Mouse (Mus musculus): Measurements from ENCODE around the gene Bdh2.

Bdh2 gene

DNA sequence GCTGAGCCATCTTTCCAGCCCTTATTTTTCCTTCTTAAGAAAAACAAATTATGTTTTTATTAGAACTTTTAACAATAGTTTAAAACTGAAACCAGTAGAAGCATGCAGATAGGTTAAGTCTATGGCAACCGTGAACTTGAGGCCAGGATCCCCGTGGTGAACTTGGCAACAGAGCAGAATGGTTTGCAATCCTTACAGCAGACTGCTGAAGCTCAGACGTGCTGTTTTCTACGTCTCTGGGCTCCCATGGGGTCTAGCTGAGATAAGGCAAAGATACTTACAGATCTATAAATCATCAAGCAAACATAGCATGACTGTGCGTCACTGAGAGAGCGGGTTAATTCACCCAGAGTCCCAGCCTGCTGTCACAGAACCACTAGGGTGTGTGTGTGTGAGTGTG is 19.1 kb downstream of the Bdh2 start:
- no peak for DNase-seq

DNA sequence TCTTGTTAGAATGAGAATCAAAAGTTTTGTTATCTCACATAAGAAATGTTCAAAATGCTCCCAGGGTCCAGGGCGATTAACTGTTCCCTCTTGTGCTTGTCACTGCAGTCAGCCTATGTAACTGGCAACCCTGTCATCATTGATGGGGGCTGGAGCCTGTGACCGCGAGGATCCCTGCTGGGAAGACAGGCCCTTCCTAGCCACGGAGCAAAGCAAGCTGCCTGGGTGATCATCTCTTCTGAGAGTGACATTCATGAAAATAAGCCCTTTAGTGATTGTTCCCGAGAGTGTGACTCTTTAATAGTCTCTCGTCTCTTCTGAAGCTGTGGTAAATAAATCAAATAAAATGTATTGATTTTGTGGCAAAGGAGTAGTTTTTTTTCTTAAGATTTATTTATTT is 23.0 kb downstream of the Bdh2 start:
- no peak for DNase-seq

DNA sequence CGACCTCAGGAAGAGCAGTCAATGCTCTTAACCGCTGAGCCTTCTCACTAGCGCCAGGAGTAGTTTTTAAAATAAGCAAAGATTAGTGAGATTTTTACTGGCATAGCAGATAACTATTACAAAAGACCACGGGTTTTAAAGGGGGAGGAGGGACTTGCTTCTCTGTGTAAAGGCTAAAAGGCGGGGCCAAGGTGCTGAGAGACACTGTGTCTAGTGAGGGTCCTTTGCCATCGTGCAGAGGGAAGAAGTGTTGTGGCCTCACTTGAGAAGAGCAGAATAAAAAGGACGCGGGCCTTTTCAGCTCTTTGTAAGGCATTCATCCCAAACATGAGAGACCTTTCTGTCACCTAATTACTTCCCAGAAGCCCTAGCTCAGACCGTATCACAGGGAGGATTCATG is 23.5 kb downstream of the Bdh2 start:
- no peak for DNase-seq

DNA sequence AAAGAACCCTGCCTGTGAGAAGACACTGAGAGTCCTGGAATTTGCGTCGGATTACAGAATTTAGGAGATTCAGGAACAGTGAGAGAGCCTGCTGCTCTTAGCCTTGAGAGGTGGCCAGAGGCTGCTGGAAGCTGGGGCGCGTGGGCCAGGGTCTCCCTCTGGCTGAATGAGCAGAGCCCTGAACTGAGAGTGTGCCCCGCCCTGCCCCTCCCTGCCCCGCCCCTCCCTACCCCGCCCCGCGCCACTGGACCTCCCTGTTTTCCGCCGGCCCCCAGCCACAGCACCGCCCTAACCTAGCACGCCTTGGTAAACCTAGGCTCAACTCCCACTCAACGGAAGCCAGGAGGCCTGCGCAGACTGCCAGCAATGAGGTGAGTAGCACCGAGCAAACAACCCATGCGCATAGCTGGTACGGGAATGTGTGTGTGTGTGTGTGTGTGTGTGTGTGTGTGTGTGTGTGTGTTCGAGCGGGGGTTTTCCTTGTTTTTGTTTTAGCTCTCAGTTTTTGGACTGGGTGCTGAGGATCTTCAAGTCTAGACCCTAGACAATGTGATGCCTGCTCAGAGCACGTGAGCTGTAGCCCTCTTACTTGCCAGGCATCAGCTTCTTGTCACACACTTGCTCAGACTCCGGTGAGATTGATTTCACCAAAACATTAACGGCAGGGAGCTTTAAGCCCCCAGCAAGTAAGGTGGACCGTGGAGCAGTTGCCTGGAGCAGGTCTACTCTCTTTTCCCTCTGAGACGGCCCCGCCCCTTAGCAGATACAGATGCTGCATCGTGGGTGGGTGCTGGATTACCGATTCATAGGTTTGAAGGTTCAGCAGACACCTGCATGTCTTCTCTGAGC is 26.6 kb downstream of the Bdh2 start, which contains the start of gene Slc9b2:
Gene Slc9b2 (plus strand): TSS at position 290 of the 849 bp plus-strand sequence.
- peak; percentile 49 to 66 for DNase-seq

DNA sequence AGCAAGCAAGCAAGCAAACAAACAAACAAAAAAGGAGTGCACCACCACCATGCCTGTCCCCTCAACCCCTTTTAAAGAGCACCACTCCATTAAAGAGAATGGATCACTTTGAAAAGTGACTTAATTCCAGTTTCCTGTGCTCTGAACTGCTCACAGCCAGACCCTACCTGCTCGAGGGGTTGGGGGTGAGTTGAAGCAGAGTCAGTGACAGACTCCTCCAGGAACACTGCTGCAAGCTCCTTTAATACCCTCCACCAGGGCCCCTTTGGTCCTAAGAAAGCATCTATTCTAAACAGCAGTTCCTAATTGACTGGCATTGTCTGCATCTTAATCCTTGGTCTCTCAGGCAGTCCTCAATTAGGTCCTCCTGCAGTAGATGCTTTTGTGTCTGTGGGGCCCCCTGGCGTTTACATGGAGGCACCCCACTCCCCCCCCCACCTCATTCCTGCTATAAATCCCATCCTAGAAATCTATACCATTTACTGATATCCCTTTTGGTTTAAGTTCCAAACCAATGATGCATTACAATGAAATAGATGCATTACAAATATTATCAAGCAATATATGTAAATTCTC is 32.0 kb downstream of the Bdh2 start:
- DNase-seq, result no peak

DNA sequence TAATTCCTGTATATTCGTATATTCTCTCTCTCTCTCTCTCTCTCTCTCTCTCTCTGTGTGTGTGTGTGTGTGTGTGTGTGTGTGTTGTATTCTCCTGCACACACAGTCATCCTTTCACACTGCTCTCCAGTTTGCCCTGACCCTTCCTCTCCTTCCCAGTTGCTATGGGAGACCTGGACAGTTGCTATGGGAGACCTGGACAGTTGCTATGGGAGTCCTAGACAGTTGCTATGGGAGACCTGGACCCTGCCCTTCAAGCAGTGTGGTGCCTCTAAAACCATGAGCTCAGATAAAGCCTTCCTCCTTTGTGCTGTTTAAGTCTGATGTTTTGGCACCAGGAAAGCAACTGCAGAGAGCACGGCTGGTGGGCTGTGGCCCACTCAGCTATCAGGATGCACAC is 32.7 kb downstream of the Bdh2 start:
- no peak for DNase-seq

DNA sequence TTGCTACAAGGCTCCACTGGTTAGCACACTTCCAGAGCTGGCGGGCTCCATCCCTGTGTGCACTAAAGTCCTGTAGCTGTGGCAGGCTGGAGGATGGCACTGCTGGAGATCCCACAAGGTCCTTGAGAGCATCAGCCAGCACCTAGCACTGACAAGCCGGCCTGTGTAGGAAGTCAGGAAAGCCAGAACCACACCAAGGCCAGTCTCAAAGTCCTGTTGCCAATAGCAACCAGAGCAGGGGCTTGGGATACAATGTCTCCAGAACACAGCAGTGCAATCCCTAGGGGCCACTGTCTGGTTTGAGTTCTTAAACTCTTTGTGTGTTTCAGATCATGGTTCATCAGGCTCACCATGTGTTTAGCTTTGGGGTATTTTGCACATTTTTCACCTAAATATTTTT is 33.8 kb downstream of the Bdh2 start:
- no peak for DNase-seq

DNA sequence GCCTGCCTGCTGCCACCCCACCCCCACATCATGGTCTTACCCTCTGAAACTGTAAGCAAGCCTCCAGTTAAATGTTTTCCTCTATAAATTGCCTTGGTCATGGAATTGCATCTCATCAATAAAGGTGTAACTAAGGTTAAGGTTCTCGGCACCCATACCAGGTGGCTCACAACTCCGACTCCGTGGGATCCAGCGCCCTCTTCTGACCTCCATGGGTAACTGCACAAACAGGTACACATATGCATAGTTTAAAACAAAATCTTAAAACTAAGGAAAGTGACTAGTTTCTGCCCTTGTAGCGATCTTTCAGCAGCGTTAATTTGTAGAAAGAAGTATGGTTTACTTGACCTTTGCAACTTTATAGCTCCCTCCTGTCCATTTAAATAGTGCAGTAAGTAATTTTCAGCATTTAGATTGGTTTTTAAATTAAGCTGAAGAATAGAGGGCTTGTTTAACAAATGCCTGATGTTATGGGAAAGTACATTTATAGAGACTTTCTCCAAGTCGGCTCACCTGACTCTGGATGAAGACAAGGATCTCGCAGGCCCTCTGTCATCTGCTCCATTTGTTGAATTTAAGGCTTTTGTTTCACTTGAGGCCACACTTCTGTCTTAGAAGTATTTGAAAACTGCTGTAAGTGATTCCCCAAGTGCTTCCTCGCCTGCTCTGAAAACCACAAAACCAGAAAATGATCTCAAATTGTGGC is 34.9 kb downstream of the Bdh2 start:
- DNase-seq, result no peak

DNA sequence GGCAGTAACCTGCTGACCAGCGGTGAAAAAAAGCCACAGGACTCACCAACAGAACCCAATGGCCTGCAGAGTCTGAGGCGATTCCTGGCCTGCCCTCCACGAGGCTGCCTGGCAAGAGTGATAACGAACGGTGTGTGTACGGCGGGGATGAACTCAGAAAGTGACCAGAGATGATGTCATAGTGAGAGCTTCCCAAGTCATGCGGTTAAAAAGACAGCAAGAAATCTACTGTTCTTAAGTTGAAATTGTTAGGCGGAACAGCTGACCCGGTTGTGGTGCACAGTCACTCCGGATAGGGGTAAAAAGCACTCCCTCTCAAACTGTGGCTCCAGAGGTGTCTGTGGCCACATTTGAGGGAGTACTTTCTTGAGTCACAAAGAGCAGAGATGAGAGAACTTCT is 37.3 kb downstream of the Bdh2 start:
- DNase-seq, result no peak

DNA sequence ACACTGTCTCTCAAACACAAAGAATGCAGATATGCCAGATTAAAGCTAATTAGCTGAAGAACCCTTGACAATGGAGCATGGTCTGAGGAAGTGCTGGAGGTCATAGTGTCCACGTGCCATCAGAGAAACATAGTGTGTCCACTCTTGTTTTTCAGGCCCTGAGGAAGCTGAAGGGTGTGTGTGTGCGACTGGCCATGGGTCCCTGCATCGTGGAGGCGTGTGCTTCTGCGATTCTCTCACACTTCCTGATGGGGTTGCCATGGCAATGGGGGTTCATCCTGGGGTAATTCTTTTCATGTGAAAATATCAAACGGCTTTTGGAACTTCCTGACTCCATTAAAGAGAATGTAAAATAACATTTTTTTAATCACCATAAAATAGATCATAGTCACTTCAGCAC is 43.3 kb downstream of the Bdh2 start:
- DNase-seq, result no peak

DNA sequence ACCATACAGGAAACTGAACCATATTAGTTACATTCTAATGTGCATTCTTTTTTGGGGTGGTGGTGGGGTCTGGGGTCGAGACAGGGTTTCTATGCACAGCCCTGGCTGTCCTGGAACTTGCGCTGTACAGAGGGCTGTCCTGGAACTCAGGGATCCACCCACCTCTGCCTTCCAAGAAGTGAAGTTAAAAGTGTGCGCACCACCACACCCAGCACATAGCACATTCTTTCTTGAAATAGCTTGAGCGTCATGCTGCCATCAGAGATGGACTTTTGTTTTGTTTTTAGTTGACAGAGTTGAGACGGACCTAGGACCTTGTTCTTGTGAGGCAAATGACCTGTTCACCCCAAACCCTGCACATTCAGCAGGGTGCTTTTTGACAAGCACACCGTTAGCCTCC is 46.2 kb downstream of the Bdh2 start:
- DNase-seq, result no peak

DNA sequence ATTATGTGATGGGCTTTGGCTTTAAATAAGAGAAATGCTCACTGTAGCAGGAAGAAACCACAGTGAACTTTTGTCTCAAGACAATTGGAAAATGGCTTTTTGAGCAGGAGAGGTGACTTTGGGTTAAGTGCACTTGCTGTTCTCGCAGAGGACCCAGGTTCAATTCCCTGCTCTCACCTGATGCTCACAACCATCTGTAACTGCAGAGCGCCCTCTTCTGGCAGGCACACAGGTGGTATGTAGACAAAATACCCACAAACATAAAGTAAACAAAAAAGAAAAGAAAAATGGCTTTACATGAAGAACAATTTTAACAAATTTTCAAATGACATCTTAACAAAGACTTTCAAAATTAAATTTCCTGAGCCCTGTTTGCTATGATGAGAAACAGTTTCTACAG is 46.6 kb downstream of the Bdh2 start:
- no peak for DNase-seq

DNA sequence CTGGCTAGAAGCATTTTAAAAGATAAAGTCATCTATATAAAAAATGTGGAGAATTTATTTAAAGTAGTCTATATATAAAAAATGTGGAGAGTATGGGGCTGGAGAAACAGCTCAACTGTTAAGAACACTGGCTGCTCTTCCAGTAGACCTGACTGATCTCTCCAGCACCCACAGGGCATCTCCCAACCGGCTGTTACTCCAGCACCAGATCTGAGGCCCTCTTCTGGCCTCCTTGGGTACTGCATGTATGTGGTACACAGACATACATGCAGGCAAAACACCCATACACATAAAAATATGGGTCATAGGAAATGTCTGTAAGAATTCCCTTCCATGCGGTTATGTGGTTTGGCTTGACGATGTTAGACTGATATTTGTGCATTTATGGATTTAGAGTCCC is 47.5 kb downstream of the Bdh2 start:
- DNase-seq, result peak in 1 of 2 experiments; percentile 67

DNA sequence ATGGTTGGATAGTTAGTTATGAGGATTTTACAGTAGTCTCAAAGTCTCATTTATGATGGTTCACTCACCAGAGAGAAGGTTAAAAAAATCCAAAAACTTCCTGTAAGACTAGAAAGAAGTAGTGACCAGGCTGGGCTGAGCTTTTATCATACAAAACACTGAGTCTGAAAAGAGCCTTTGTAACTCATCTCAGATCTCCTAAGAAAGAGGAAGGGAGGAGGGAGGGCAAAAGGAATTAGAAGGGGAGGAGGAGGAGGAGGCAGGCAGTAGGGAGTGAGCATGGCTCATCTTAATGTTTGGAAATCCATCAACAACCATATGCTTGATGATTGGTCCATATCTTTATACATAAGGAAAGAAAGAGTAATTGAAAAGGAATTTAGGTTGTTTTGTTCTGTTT is 51.7 kb downstream of the Bdh2 start:
- DNase-seq, result no peak

DNA sequence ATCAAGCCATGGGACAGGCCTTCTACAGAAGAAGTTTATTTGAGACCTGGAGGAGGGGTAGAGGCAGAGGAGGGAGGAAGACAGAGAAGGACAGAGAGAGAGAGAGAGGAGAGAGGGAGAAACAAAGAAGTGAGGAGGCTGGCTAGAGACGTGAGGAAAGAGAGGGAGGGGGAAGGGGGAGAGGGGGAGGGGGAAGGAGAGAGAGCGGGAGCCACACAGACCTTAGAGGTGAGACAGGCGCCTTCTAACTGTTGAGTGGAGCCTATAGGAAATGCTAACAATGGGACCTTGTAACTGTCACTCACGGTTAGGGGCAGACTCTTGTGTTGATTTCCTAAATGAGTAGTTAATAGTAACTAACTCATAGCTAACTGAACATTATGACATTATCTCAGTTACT is 52.7 kb downstream of the Bdh2 start:
- no peak for DNase-seq

DNA sequence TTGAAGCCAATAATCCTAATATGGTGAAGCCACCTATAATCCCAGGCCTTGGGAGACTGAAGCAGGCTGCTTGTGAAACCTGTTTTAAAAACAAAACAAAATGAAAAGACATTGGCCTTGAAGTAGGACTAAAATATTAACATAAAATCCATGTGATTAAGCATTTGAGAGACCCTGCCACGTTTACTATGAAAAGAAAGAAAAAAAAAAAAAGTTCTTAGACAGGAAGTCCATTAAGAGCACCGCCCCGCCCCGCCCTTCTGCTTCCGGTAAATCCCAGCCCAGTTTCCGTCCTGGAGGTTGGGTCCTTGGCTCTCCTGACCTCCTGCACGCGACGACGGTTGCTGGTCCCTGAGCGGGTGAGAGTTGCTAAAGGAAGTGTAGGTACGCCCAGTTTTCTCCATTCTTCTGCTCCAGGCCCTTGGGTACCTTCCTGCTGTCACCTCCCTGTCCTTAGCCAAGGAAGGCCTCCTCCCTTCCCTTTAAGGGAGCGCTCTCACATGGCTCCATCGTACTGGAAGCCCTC is 66.8 kb downstream of the Bdh2 start, which contains the start of gene Slc9b1:
Gene Slc9b1 (plus strand): TSS at position 291 of the 526 bp plus-strand sequence.
- peak; percentile 12 to 47 for DNase-seq

DNA sequence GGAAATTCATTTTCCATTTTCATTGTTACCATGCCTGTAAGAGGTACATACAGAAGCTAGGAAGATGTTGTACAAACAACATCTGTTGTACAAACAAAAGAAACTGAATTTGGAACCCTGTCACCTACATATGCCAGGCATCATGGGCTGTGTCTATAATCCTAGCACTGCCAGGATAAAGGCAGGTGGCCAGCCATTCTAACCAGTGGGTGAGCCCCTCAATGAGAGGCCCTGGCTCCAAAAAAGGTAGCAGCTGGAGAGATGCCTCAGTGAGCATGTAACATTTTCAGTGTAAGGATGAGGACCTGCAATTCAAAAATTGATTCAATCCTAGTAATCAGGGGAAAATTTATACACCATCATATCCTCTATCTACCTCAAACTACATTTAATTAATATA is 68.0 kb downstream of the Bdh2 start:
- DNase-seq, result no peak

DNA sequence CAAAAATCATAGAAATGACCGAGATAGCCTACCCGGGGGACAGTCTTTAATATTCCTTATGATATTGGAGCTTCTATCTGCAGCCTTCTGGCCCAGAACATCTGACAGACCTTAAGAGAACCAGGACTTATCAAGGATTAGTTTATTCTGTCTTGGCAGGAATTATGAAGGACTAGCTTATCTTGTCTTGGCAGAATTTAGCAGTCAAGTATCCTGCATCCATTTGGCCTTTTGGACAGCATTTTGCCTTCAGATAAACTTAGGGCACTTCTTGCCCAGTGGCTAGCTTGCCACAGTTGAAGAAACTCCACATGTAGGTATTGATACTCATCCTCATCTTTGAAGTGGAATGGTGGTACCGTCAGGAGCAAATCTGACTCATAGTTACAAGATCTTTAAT is 70.8 kb downstream of the Bdh2 start:
- DNase-seq, result no peak

Data from lung, postnatal 4 days (tissue).